Mouse (Mus musculus): ENCODE measurements around the gene Acsl6. TPM values are rescaled to one million over a fixed set of nuclear protein-coding genes. Genes with fewer than 3 reads are reported as not detected.

Gene Acsl6
- total and polyA plus RNA-seq, 3 experiments: 2.8 to 7.9 TPM; not detected in 1

- Histone ChIP-seq H3K36me3 (ENCODE audit: control insufficient read depth in 1 of 2, insufficient read depth in 2 of 2, low read length in 2 of 2) (peaks cover 0 to 8% of the 10 kb centered on the region in 2 experiments; a peak in 2 of 4 replicates), H3K9me3 (replicated peaks; ENCODE audit: insufficient read depth, low read length) (no peaks in the 10 kb centered on the region), H3K79me2 (ENCODE audit: control insufficient read depth, insufficient read depth, low read length, poor library complexity) (no peaks in the 10 kb centered on the region), H3K9ac (ENCODE audit: control insufficient read depth, low read depth, low read length, poor library complexity, severe bottlenecking) (no peak overlapping the region), H3K4me1 (ENCODE audit: control insufficient read depth in 1 of 2, insufficient read depth in 2 of 2, low read length in 2 of 2) (peaks cover 5 to 20% of the 10 kb centered on the region in 2 experiments; a peak in 3 of 4 replicates), H3K27ac (ENCODE audit: control insufficient read depth, low read depth, low read length) (no peak overlapping the region), H3K4me3 (ENCODE audit: control insufficient read depth in 1 of 2, insufficient read depth in 1 of 2, low read depth in 2 of 2, low read length in 2 of 2) (no peak overlapping the region), H3K27me3 (ENCODE audit: control insufficient read depth in 1 of 2, insufficient read depth in 2 of 2, low read length in 2 of 2) (peaks cover 0 to 2% of the 10 kb centered on the region in 2 experiments; a peak in 1 of 4 replicates)
- DNase-seq (ENCODE audit: low read depth, low spot score): peak; percentile 62
- TF ChIP-seq CTCF (IDR thresholded peaks at IDR 0.05 in 2 of 3, conservative IDR thresholded peaks at IDR 0.05 in 1 of 3; ENCODE audit: control insufficient read depth in 1 of 3, insufficient read depth in 1 of 3, low read depth in 2 of 3, low read length in 3 of 3, poor library complexity in 1 of 3, severe bottlenecking in 1 of 3) (peak; percentile 61 to 74 (median 70)), ZC3H11A (IDR thresholded peaks at IDR 0.05; ENCODE audit: low read depth, low read length) (peak; percentile 65), RAD21 (IDR thresholded peaks at IDR 0.05; ENCODE audit: low read depth, low read length) (peak; percentile 73), SMC3 (IDR thresholded peaks at IDR 0.05; ENCODE audit: low read depth, low read length) (peak; percentile 74), TAL1 (IDR thresholded peaks at IDR 0.05; ENCODE audit: low read length) (no peak)
Observed at GRCm38 (mm10) chr11:54298777-54299176, 4.8 kb upstream of the Acsl6 start.

DNA sequence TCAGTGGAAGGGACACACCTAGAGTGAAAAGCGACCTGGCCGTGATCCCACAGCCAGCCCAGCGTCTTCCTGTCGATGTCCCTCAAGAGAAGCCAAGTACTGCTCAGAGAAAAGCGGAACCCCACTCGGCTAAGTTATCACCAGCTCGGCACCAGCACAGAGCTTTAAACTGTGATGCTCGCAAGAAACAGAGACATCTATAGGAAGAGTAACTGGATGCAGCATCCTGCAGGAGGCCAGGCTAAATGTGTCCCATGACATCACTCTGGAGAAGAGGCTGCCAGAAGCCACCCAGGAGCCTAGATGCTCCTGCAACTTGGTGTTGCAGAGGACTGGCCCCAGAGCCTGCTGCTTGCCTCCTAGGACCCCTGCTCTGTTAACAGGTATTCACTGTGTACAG, 1.6 kb upstream of the Acsl6 start:
- H3K79me2 ChIP-seq (ENCODE audit: control insufficient read depth, insufficient read depth, low read length, poor library complexity): no peaks in the 10 kb centered on the region
- 0 out of 4 replicates have a peak, but pooled peaks cover 0 to 3% of the 10 kb centered on the region in 2 experiments for H3K4me1 ChIP-seq (ENCODE audit: control insufficient read depth in 1 of 2, insufficient read depth in 2 of 2, low read length in 2 of 2)
- H3K9me3 ChIP-seq (replicated peaks; ENCODE audit: insufficient read depth, low read length): no peaks in the 10 kb centered on the region
- H3K27ac ChIP-seq (ENCODE audit: control insufficient read depth, low read depth, low read length): no peak overlapping the region
- TF ChIP-seq ZC3H11A (IDR thresholded peaks at IDR 0.05; ENCODE audit: low read depth, low read length) (no peak), TBP (IDR thresholded peaks at IDR 0.05; ENCODE audit: low read depth, low read length) (no peak), BHLHE40 (IDR thresholded peaks at IDR 0.05; ENCODE audit: borderline replicate concordance, low read depth, low read length) (no peak), ETS1 (IDR thresholded peaks at IDR 0.05; ENCODE audit: low read depth, low read length) (no peak), ELF1 (IDR thresholded peaks at IDR 0.05; ENCODE audit: low read depth, low read length) (no peak), TAL1 (IDR thresholded peaks at IDR 0.05; ENCODE audit: low read length) (no peak), MXI1 (IDR thresholded peaks at IDR 0.05; ENCODE audit: low read depth, low read length) (no peak), TCF12 (IDR thresholded peaks at IDR 0.05; ENCODE audit: low read depth, low read length) (no peak), MAZ (IDR thresholded peaks at IDR 0.05; ENCODE audit: low read depth, low read length) (no peak)
- peaks cover 0 to 2% of the 10 kb centered on the region in 2 experiments; a peak in 1 of 4 replicates for H3K36me3 ChIP-seq (ENCODE audit: control insufficient read depth in 1 of 2, insufficient read depth in 2 of 2, low read length in 2 of 2)
- peak; percentile 69 for DNase-seq (ENCODE audit: low read depth, low spot score)
- H3K4me3 ChIP-seq (ENCODE audit: control insufficient read depth in 1 of 2, insufficient read depth in 1 of 2, low read depth in 2 of 2, low read length in 2 of 2): no peak overlapping the region
- H3K27me3 ChIP-seq (ENCODE audit: control insufficient read depth in 1 of 2, insufficient read depth in 2 of 2, low read length in 2 of 2): peaks cover 0 to 7% of the 10 kb centered on the region in 2 experiments; a peak in 1 of 4 replicates
- H3K9ac ChIP-seq (ENCODE audit: control insufficient read depth, low read depth, low read length, poor library complexity, severe bottlenecking): no peak overlapping the region

GRCm38 (mm10) chr11:54302606-54303005, 992 bp upstream of the Acsl6 start:
- Histone ChIP-seq H3K79me2 (ENCODE audit: control insufficient read depth, insufficient read depth, low read length, poor library complexity) (no peaks in the 10 kb centered on the region), H3K36me3 (ENCODE audit: control insufficient read depth in 1 of 2, insufficient read depth in 2 of 2, low read length in 2 of 2) (peaks cover 0 to 2% of the 10 kb centered on the region in 2 experiments; a peak in 1 of 4 replicates), H3K9me3 (replicated peaks; ENCODE audit: insufficient read depth, low read length) (no peaks in the 10 kb centered on the region), H3K4me3 (ENCODE audit: control insufficient read depth in 1 of 2, insufficient read depth in 1 of 2, low read depth in 2 of 2, low read length in 2 of 2) (no peak overlapping the region), H3K9ac (ENCODE audit: control insufficient read depth, low read depth, low read length, poor library complexity, severe bottlenecking) (no peak overlapping the region), H3K27ac (ENCODE audit: control insufficient read depth, low read depth, low read length) (no peak overlapping the region), H3K27me3 (ENCODE audit: control insufficient read depth in 1 of 2, insufficient read depth in 2 of 2, low read length in 2 of 2) (peaks cover 0 to 7% of the 10 kb centered on the region in 2 experiments; a peak in 1 of 4 replicates), H3K4me1 (ENCODE audit: control insufficient read depth in 1 of 2, insufficient read depth in 2 of 2, low read length in 2 of 2) (0 out of 4 replicates have a peak, but pooled peaks cover 0 to 3% of the 10 kb centered on the region in 2 experiments)
- DNase-seq (ENCODE audit: low read depth, low spot score): no peak
- TF ChIP-seq SIN3A (IDR thresholded peaks at IDR 0.05; ENCODE audit: low read length) (no peak), USF1 (IDR thresholded peaks at IDR 0.05; ENCODE audit: low read depth, low read length) (no peak)
